Mouse (Mus musculus) hindbrain, embryonic 15.5 days (tissue): ENCODE results near the gene Mpi. TPM values are rescaled to one million over a fixed set of nuclear protein-coding genes. Genes with fewer than 3 reads are reported as not detected.

Experiments used
- ATAC-seq: fragments of 200-750 bp; cut with Nextera tagmentation; 2 replicates; pipeline ENCODE4 v1.8.0; 2017; ENCODE audit warnings: low read depth, moderate number of reproducible peaks, moderate TSS enrichment; ENCODE audit not compliant: low FRiP score
- H3K27ac ChIP-seq: fragments of 300-500 bp; sonication (generic); replicated peaks from 2 replicates; pipeline ENCODE4 v1.5.1; 2015; ENCODE audit warnings: mild to moderate bottlenecking, inconsistent platforms
- H3K27me3 ChIP-seq: fragments of 300-500 bp; sonication (generic); 2 replicates; pipeline ENCODE4 v1.6.1; 2015; ENCODE audit warnings: control low read depth, inconsistent platforms
- H3K36me3 ChIP-seq: fragments of 300-500 bp; sonication (generic); 2 replicates; pipeline ENCODE4 v1.6.1; 2015; ENCODE audit warnings: control low read depth, inconsistent platforms
- H3K4me1 ChIP-seq: fragments of 300-500 bp; sonication (generic); replicated peaks from 2 replicates; pipeline ENCODE4 v1.6.1; 2015; ENCODE audit warnings: control low read depth, inconsistent platforms
- H3K4me2 ChIP-seq: fragments of 300-500 bp; sonication (generic); 2 replicates; pipeline ENCODE4 v1.6.1; 2015; ENCODE audit warnings: moderate library complexity, mild to moderate bottlenecking, inconsistent platforms
- H3K4me3 ChIP-seq: fragments of 300-500 bp; sonication (generic); 2 replicates; pipeline ENCODE4 v1.5.1; 2015; ENCODE audit warnings: mild to moderate bottlenecking, inconsistent platforms
- H3K9ac ChIP-seq: fragments of 300-500 bp; sonication (generic); 2 replicates; pipeline ENCODE4 v1.6.1; 2015; ENCODE audit warnings: inconsistent platforms
- H3K9me3 ChIP-seq: fragments of 300-500 bp; sonication (generic); 2 replicates; pipeline ENCODE4 v1.6.1; 2016; ENCODE audit warnings: control low read depth, inconsistent platforms
- WGBS: fragments of 180-500 bp; shearing (Covaris S2); methylation state at CpG from one replicate; pipeline ENCODE4 v1.1.7; 2015; 5-methylcytosine and 5-hydroxymethylcytosine counted together
- polyA plus RNA-seq: library from polyadenylated mRNA; unstranded; fragments of >200 nt; fragmentation: Nextera tagmentation; extraction: Ambion mirVana; gene quantifications from 2 replicates; pipeline ENCODE4 v1.2.1, GENCODE M21; 2015

Mpi gene
- polyA plus RNA-seq, 1 experiment from 2014 or later = 75.9 TPM

- H3K9ac ChIP-seq = peak overlapping the region; percentile 92
- H3K4me3 ChIP-seq = peak overlapping the region; percentile 77
- H3K4me2 ChIP-seq = peak overlapping the region; percentile 65
- H3K36me3 ChIP-seq = no peaks in the 10 kb centered on the region
- peak; percentile 67 for ATAC-seq
- no peaks in the 10 kb centered on the region for H3K27me3 ChIP-seq
- peak overlapping the region; percentile 92 for H3K27ac ChIP-seq
- no peaks in the 10 kb centered on the region for H3K9me3 ChIP-seq
- H3K4me1 ChIP-seq = peaks cover 40% of the 10 kb centered on the region
- WGBS = 23% methylated on average over 16 of the region's 16 CpGs
Measured at GRCm38 (mm10) chr9:57520375-57521055, 32.0 kb downstream of the Mpi start.

GRCm38 (mm10) chr9:57517113-57517512 is 35.5 kb downstream of the Mpi start:
- no peak overlapping the region for H3K4me2 ChIP-seq
- H3K9ac ChIP-seq = no peak overlapping the region
- H3K27me3 ChIP-seq = no peaks in the 10 kb centered on the region
- no peaks in the 10 kb centered on the region for H3K9me3 ChIP-seq
- no peak for ATAC-seq
- H3K4me1 ChIP-seq = peaks cover 7% of the 10 kb centered on the region
- 7% methylated on average over 3 of the region's 3 CpGs for WGBS
- H3K36me3 ChIP-seq = no peaks in the 10 kb centered on the region
- H3K27ac ChIP-seq = peak overlapping the region; percentile 40
- no peak overlapping the region for H3K4me3 ChIP-seq

- ATAC-seq = no peak
Measured at GRCm38 (mm10) chr9:57510577-57510976, 42.0 kb downstream of the Mpi start.

GRCm38 (mm10) chr9:57505700-57506099 is 46.9 kb downstream of the Mpi start:
- H3K9me3 ChIP-seq = no peaks in the 10 kb centered on the region
- H3K4me2 ChIP-seq = peak overlapping the region; percentile 93
- 0 out of 2 replicates have a peak overlapping the region, but pooled peaks have one; percentile 4 for H3K4me3 ChIP-seq
- H3K4me1 ChIP-seq = peaks cover 57% of the 10 kb centered on the region
- H3K27ac ChIP-seq = peak overlapping the region; percentile 72
- H3K36me3 ChIP-seq = no peaks in the 10 kb centered on the region
- ATAC-seq = peak; percentile 80
- H3K27me3 ChIP-seq = peaks cover 22% of the 10 kb centered on the region
- no peak overlapping the region for H3K9ac ChIP-seq
- WGBS = 3% methylated on average over 8 of the region's 8 CpGs

More at GRCm38 (mm10) chr9:57510577-57510976, 42.0 kb downstream of the Mpi start:
- Histone ChIP-seq H3K27me3 (no peaks in the 10 kb centered on the region), H3K4me2 (no peak overlapping the region), H3K9me3 (no peaks in the 10 kb centered on the region), H3K9ac (no peak overlapping the region), H3K4me3 (no peak overlapping the region), H3K4me1 (peaks cover 8% of the 10 kb centered on the region), H3K36me3 (no peaks in the 10 kb centered on the region), H3K27ac (no peak overlapping the region)
- WGBS = 45% methylated on average over 2 of the region's 2 CpGs

- Histone ChIP-seq H3K27ac (no peak overlapping the region), H3K4me2 (peak overlapping the region; percentile 93), H3K4me1 (peaks cover 57% of the 10 kb centered on the region), H3K4me3 (peak overlapping the region; percentile 46), H3K9ac (0 out of 2 replicates have a peak overlapping the region, but pooled peaks have one; percentile 40), H3K36me3 (no peaks in the 10 kb centered on the region), H3K27me3 (peaks cover 25% of the 10 kb centered on the region), H3K9me3 (no peaks in the 10 kb centered on the region)
- ATAC-seq = no peak
- WGBS = 57% methylated on average over 10 of the region's 10 CpGs
Measured at GRCm38 (mm10) chr9:57504891-57505290, 47.7 kb downstream of the Mpi start.

- WGBS = under 1% methylated on average over 34 of the region's 34 CpGs
- Histone ChIP-seq H3K9me3 (no peaks in the 10 kb centered on the region), H3K27ac (peak overlapping the region; percentile 52; the same call in 1 of the 2 replicates), H3K4me1 (peaks cover 57% of the 10 kb centered on the region), H3K4me2 (peak overlapping the region; percentile 93), H3K4me3 (peak overlapping the region; percentile 46), H3K36me3 (no peaks in the 10 kb centered on the region), H3K9ac (peak overlapping the region; percentile 40), H3K27me3 (peaks cover 25% of the 10 kb centered on the region)
- peak; percentile 67; the same call in 1 of the 2 replicates for ATAC-seq
Measured at GRCm38 (mm10) chr9:57504381-57504700, 48.2 kb downstream of the Mpi start.

- ATAC-seq = peak; percentile 55; the same call in 1 of the 2 replicates
- Histone ChIP-seq H3K4me1 (peaks cover 58% of the 10 kb centered on the region), H3K27ac (peak within 1 kb of the TSS; percentile 80), H3K9me3 (no peaks in the 10 kb centered on the region), H3K9ac (peak within 1 kb of the TSS; percentile 40), H3K36me3 (no peaks in the 10 kb centered on the region), H3K27me3 (peaks cover 25% of the 10 kb centered on the region), H3K4me2 (peak within 1 kb of the TSS; percentile 93), H3K4me3 (peak within 1 kb of the TSS; percentile 46)
- under 1% methylated on average over 46 of the region's 46 CpGs for WGBS
Measured at GRCm38 (mm10) chr9:57503622-57504380, 48.8 kb downstream of the Mpi start, which contains the start of gene Rpp25. Rpp25 (plus strand) TSS chr9:57504026.

GRCm38 (mm10) chr9:57502911-57503621 is 49.5 kb downstream of the Mpi start:
- 2% methylated on average over 23 of the region's 23 CpGs for WGBS
- Histone ChIP-seq H3K36me3 (no peaks in the 10 kb centered on the region), H3K4me3 (peak overlapping the region; percentile 46), H3K9ac (peak overlapping the region; percentile 20; the same call in 1 of the 2 replicates), H3K27me3 (peaks cover 25% of the 10 kb centered on the region), H3K27ac (peak overlapping the region; percentile 80; the same call in 1 of the 2 replicates), H3K9me3 (no peaks in the 10 kb centered on the region), H3K4me1 (peaks cover 65% of the 10 kb centered on the region), H3K4me2 (peak overlapping the region; percentile 93)
- ATAC-seq = no peak

GRCm38 (mm10) chr9:57501861-57502260 is 50.7 kb downstream of the Mpi start:
- H3K4me1 ChIP-seq = peaks cover 68% of the 10 kb centered on the region
- H3K27me3 ChIP-seq = peaks cover 25% of the 10 kb centered on the region
- peak; percentile 40; the same call in 1 of the 2 replicates for ATAC-seq
- no peaks in the 10 kb centered on the region for H3K36me3 ChIP-seq
- 1% methylated on average over 20 of the region's 20 CpGs for WGBS
- H3K9ac ChIP-seq = peak overlapping the region; percentile 35; the same call in 1 of the 2 replicates
- peak overlapping the region; percentile 93 for H3K4me2 ChIP-seq
- peak overlapping the region; percentile 26 for H3K4me3 ChIP-seq
- H3K9me3 ChIP-seq = no peaks in the 10 kb centered on the region
- H3K27ac ChIP-seq = peak overlapping the region; percentile 80

- Histone ChIP-seq H3K4me2 (peak overlapping the region; percentile 93), H3K9me3 (no peaks in the 10 kb centered on the region), H3K36me3 (no peaks in the 10 kb centered on the region), H3K4me3 (peak overlapping the region; percentile 26), H3K27ac (peak overlapping the region; percentile 80), H3K27me3 (peaks cover 25% of the 10 kb centered on the region), H3K9ac (peak overlapping the region; percentile 35; the same call in 1 of the 2 replicates), H3K4me1 (peaks cover 68% of the 10 kb centered on the region)
- WGBS = 7% methylated on average over 13 of the region's 13 CpGs
- ATAC-seq = no peak
Measured at GRCm38 (mm10) chr9:57501452-57501851, 51.1 kb downstream of the Mpi start.

GRCm38 (mm10) chr9:57498536-57498935 is 54.0 kb downstream of the Mpi start:
- Histone ChIP-seq H3K4me2 (no peak overlapping the region), H3K4me3 (no peak overlapping the region), H3K27me3 (peaks cover 13% of the 10 kb centered on the region), H3K36me3 (no peaks in the 10 kb centered on the region), H3K27ac (peak overlapping the region; percentile 56), H3K9me3 (no peaks in the 10 kb centered on the region), H3K9ac (no peak overlapping the region), H3K4me1 (peaks cover 39% of the 10 kb centered on the region)
- WGBS = 35% methylated on average over 7 of the region's 7 CpGs
- no peak for ATAC-seq
